Mouse (Mus musculus): ENCODE results near the gene Eno2.
"Not testable (repeated sequence)": the region's sequence is repeated elsewhere in the genome, so short reads cannot be mapped to it uniquely, and the experiment has no call there.

The Eno2 gene

GRCm38 (mm10) chr6:124769101-124769765 lies at the start of gene Eno2:
Gene Eno2, minus strand, starts transcription at chr6:124769673.
- DNase-seq (ENCODE audit: low read depth, low spot score): peak; percentile 95

- DNase-seq (ENCODE audit: low read depth, low spot score): peak; percentile 53
Observed at GRCm38 (mm10) chr6:124817971-124818370, 48.5 kb upstream of the Eno2 start.

GRCm38 (mm10) chr6:124817563-124817962 lies 48.1 kb upstream of the Eno2 start:
- no peak for DNase-seq (ENCODE audit: low read depth, low spot score)

GRCm38 (mm10) chr6:124817125-124817524 lies 47.7 kb upstream of the Eno2 start:
- no peak for DNase-seq (ENCODE audit: low read depth, low spot score)

GRCm38 (mm10) chr6:124816611-124817010 lies 47.1 kb upstream of the Eno2 start:
- DNase-seq (ENCODE audit: low read depth, low spot score): no peak

GRCm38 (mm10) chr6:124814858-124815774 lies 45.6 kb upstream of the Eno2 start:
- no peak for DNase-seq (ENCODE audit: low read depth, low spot score)

GRCm38 (mm10) chr6:124814448-124814847 lies 45.0 kb upstream of the Eno2 start:
- no peak for DNase-seq (ENCODE audit: low read depth, low spot score)

DNA sequence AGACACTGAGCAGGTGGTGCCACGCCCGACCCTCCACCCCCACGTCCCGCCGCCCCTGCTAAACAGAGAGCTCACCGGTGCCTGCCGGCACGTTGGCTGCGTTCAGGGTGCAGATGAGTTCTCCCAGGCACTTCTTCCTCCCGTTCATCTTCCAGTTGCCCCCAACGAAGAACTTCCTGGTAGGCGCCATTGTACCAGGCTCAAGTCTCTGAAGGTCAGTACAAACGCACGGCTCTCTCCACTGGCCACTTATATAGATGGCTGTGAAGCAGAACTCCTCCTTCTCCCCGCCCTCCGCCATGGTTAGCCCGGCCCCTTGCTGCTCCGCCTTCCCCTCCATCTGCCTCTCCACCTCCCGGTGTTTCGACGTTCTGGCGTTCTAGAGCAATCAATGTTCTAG lies 44.5 kb upstream of the Eno2 start, which contains the start of gene Tpi1:
Gene Tpi1, minus strand, starts transcription at position 364 of the 400 bp plus-strand sequence.
- DNase-seq (ENCODE audit: low read depth, low spot score): peak; percentile 97

DNA sequence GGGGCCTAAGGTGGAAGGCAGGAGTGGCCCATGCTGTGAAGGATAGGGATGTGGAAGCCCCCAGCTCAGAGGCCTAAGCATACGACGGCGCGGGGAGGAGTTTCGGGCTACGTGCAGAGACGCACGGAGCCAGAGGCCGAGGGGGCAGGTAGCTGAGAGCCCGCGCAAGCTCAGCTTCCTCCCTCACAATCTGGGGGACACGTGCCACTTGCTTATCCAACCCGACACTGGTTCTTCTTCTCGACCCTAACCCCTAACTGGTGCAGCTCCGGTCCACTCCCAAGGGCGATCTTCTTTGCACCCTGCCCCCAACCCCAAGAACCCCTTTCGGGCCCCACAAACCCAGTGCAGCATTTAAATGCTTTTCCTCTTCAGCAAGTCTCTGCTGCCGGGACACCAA lies 44.0 kb upstream of the Eno2 start:
- peak; percentile 93 for DNase-seq (ENCODE audit: low read depth, low spot score)

- DNase-seq (ENCODE audit: low read depth, low spot score): no peak
Observed at GRCm38 (mm10) chr6:124812848-124813247, 43.4 kb upstream of the Eno2 start.

DNA sequence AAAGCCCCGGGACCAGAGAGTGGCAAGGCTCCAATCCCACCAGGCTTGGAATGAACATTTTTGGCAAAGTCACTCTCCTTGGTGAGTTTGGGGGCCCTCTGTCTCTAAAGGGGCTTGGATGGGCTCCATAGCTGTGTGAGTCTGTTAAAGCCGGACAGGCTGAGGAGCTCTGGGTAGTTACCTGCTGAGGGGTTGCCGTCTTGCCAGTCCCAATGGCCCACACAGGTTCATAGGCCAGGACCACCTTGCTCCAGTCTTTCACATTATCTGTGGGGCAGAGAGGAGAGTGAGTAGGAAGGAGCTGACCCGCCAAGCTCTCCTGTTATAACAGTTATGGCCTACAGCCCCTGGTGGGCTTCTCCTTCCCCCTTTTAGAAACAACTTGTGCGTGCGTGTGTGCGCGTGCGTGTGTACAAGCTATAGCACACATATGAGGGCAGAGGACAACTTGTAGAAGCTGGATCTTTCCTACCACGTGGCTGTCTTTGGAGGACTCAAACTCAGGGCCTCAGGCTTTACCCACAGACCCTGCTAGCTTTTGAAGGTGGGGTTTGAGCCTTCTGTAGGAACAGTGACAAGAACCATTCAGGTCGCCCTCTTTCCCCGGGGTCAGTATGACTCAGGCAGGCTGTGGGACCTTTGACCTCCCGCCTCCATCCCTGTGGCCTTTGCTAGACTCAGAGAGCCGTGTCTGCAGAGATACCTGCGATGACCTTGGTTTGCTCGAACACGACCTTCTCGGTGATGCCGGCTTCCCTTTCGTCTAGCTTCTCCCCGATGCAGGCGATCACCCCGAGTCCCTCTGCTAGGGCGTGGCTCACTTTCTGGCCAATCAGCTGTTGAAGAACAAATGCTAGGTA lies 42.5 kb upstream of the Eno2 start:
- DNase-seq (ENCODE audit: low read depth, low spot score): no peak

DNA sequence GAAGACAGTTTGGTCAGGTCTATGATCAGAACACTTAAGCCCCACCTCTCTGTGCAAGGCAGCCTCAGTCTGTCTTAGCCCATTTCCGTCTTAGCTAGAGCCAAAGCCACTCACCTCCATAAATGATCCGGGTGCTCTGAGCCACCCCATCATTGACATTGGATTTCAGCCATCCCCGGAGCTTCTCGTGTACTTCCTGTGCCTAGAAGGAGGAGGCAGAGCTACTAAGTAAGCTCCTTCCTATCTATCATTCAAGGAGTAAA lies 41.9 kb upstream of the Eno2 start:
- DNase-seq (ENCODE audit: low read depth, low spot score): no peak

DNA sequence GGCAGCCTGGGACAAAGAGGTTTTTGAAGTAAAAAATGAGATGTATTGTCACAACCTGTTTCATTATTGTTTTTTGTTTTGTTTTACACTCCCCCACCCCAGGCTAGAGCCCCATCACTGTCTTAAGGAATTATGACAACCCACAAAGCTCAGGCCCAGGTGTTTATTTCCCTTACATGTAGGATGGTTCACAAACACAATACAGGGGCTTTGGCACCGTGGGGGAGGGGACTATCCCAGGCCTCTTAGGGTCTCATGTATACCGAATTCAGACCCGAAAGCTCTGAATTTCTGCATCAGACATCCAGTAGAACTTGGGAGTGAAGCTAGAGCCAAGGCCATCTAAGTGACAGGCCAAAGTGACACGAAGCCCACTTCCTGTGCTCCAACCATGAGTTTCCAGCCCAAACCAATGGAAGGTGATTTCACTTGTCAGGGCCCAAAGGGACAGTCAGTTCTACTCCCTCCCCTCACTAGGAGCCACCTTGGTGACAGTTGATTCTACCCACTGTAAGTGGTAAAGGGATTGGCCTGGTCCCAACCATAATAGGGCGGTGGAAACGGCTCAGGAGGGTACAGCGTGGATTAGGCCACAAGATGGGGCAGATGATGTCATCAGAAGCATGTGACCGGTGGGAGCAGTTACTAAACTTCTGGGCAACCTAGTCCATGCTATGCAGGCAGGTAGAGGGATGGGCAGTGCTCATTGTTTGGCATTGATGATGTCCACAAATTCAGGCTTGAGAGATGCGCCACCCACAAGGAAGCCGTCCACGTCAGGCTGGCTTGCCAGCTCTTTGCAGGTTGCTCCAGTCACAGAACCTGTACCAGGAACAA lies 41.3 kb upstream of the Eno2 start:
- DNase-seq (ENCODE audit: low read depth, low spot score): not testable (repeated sequence)

DNA sequence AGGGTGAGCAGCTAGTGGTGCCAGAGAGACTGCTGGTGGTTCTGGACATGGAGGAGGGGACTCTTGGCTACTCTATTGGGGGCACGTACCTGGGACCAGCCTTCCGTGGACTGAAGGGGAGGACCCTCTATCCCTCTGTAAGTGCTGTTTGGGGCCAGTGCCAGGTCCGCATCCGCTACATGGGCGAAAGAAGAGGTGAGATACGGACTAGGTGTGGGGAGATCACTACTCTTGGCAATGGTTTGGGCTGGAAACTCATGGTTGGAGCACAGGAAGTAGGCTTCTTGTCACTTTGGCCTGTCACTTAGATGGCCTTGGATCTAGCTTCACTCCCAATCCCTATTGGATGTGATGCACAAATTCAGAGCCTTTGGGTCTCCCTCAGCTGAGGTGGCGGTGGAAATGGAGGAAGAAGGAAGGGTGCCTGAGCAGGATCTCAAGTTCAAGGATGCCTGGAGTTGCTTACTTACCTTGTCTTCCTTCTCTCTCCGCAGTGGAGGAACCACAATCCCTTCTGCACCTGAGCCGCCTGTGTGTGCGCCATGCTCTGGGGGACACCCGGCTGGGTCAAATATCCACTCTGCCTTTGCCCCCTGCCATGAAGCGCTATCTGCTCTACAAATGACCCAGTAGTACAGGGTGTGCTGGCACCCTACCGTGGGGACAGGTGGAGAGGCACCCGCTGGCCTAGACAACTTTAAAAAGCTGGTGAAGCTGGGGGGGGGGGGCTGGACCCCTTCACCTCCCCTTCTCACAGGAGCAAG lies 40.5 kb upstream of the Eno2 start:
- DNase-seq (ENCODE audit: low read depth, low spot score): no peak

- peak; percentile 83 for DNase-seq (ENCODE audit: low read depth, low spot score)
Observed at GRCm38 (mm10) chr6:124809052-124809774, 39.7 kb upstream of the Eno2 start.

- peak; percentile 47 for DNase-seq (ENCODE audit: low read depth, low spot score)
Observed at GRCm38 (mm10) chr6:124808358-124809012, 39.0 kb upstream of the Eno2 start, which contains the start of gene Spsb2. Gene Spsb2, plus strand, starts transcription at chr6:124808661.

GRCm38 (mm10) chr6:124807986-124808357 lies 38.5 kb upstream of the Eno2 start:
- no peak for DNase-seq (ENCODE audit: low read depth, low spot score)

DNA sequence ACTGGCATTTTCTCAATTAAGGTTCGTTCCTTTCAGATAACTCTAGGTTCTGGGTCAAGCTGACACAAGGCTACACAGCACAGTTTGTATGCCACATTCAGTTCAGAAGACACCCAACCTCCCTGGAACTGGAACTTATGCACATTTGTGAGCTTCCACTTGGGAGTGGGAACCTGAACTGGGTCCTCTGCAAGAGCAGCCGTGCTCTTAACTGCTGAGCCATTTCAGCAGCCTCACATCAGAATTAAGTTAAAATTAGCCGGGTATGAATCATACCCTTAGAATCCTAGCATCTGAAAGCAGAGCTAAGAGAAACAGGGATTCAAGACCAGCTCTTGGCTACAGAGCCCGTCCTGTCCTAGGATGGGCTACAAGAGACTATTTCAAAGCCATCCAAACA lies 37.9 kb upstream of the Eno2 start:
- DNase-seq (ENCODE audit: low read depth, low spot score): peak; percentile 86

DNA sequence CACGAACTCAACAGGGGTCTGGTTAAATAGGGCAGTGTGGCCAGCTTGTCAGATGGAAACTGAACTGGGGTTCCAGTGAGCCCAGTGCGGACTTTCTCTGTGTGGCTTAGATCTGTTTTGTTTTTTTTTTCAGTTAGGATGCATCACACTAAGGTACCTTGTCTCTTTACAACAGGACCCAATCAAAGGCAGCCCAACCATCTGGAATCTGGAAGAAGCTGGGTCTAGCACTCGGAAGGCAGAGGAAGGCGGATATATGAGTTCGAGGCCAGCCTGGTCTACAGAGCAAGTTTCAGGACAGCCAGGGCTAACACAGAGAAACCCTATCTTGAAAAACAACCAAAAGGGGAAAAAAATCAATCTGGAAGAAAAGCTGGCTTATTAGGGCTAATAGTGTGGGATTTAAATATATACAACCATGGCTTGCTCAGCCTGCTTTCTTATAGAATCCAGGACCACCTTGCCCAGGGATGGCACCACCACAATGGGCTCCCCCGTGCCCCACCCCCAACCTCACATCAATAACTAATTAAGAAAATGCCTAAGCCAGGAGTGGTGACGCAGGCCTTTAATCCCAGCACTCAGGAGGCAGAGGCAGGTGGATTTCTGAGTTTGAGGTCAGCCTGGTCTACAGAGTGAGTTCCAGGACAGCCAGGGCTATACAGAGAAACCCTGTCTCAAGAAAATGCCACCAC lies 37.1 kb upstream of the Eno2 start:
- DNase-seq (ENCODE audit: low read depth, low spot score): no peak
